In genomic region chr10:44002995-44003524, GRCm38 (mm10) we compare ENCODE assay signal across 8 mouse cellular contexts.
A peak's percentile ranks its signal among the peaks of the same experiment; 100 is the strongest.
DNase-seq lines count a peak whose midpoint lies in the region; ATAC-seq lines count a peak whose summit lies in the region.

No protein-coding gene starts in this region.

- no peak overlapping the region for H3K27ac ChIP-seq in lung, embryonic 15.5 days
- H3K27ac ChIP-seq in embryonic facial prominence, embryonic 14.5 days (replicated peaks; ENCODE audit: low read depth, low read length): no peak overlapping the region
- peak overlapping the region; percentile 77; the same call in 1 of the 2 replicates for H3K27ac ChIP-seq in limb, embryonic 10.5 days
- H3K27ac ChIP-seq in neural tube, embryonic 15.5 days (replicated peaks): no peak overlapping the region

- peaks cover 54% of the 10 kb centered on the region for H3K27me3 ChIP-seq in lung, embryonic 15.5 days
- H3K27me3 ChIP-seq in embryonic facial prominence, embryonic 14.5 days (replicated peaks; ENCODE audit: control insufficient read depth, insufficient read depth, low read length): peaks cover 61% of the 10 kb centered on the region
- peaks cover 90% of the 10 kb centered on the region for H3K27me3 ChIP-seq in limb, embryonic 10.5 days (ENCODE audit: low read depth, poor library complexity, severe bottlenecking)
- H3K27me3 ChIP-seq in neural tube, embryonic 15.5 days (replicated peaks): peaks cover 76% of the 10 kb centered on the region

- peaks cover 33% of the 10 kb centered on the region for H3K4me1 ChIP-seq in lung, embryonic 15.5 days
- H3K4me1 ChIP-seq in embryonic facial prominence, embryonic 14.5 days (ENCODE audit: control insufficient read depth, insufficient read depth, low read length): peaks cover 17% of the 10 kb centered on the region
- peaks cover 35% of the 10 kb centered on the region for H3K4me1 ChIP-seq in limb, embryonic 10.5 days
- peaks cover 25% of the 10 kb centered on the region for H3K4me1 ChIP-seq in neural tube, embryonic 15.5 days

- H3K36me3 ChIP-seq in lung, embryonic 15.5 days: no peaks in the 10 kb centered on the region
- H3K36me3 ChIP-seq in embryonic facial prominence, embryonic 14.5 days (ENCODE audit: control insufficient read depth, insufficient read depth, low read length): no peaks in the 10 kb centered on the region
- H3K36me3 ChIP-seq in limb, embryonic 10.5 days: no peaks in the 10 kb centered on the region
- no peaks in the 10 kb centered on the region for H3K36me3 ChIP-seq in neural tube, embryonic 15.5 days

- ATAC-seq in lung, embryonic 15.5 days (ENCODE audit: borderline replicate concordance, extremely low read depth, low FRiP score, low TSS enrichment): no peak
- ATAC-seq in embryonic facial prominence, embryonic 14.5 days (ENCODE audit: low read depth): no peak
- ATAC-seq in neural tube, embryonic 15.5 days (ENCODE audit: low FRiP score): no peak

- H3K4me3 ChIP-seq in lung, embryonic 15.5 days: peak overlapping the region; percentile 70
- H3K4me3 ChIP-seq in embryonic facial prominence, embryonic 14.5 days (ENCODE audit: low read depth, low read length): peak overlapping the region; percentile 68
- peak overlapping the region; percentile 55 for H3K4me3 ChIP-seq in limb, embryonic 10.5 days
- H3K4me3 ChIP-seq in neural tube, embryonic 15.5 days (replicated peaks): peak overlapping the region; percentile 47

- no peaks in the 10 kb centered on the region for H3K9me3 ChIP-seq in lung, embryonic 15.5 days
- H3K9me3 ChIP-seq in embryonic facial prominence, embryonic 14.5 days (ENCODE audit: control insufficient read depth, low read length): no peaks in the 10 kb centered on the region
- H3K9me3 ChIP-seq in limb, embryonic 10.5 days (replicated peaks): no peaks in the 10 kb centered on the region
- H3K9me3 ChIP-seq in neural tube, embryonic 15.5 days (replicated peaks): no peaks in the 10 kb centered on the region

- intact Hi-C loops in left cerebral cortex, postnatal 14 days (cut with DNase I): no loop called here

- peak overlapping the region; percentile 55 for H3K9ac ChIP-seq in lung, embryonic 15.5 days
- peak overlapping the region; percentile 63 for H3K9ac ChIP-seq in embryonic facial prominence, embryonic 14.5 days (ENCODE audit: low read depth, low read length)
- no peak overlapping the region for H3K9ac ChIP-seq in neural tube, embryonic 15.5 days (replicated peaks)

- WGBS in lung, embryonic 15.5 days: 2% methylated on average over 11 of the region's 11 CpGs
- 2% methylated on average over 11 of the region's 11 CpGs for WGBS in embryonic facial prominence, embryonic 14.5 days
- WGBS in limb, embryonic 10.5 days: 2% methylated on average over 11 of the region's 11 CpGs
- WGBS in neural tube, embryonic 15.5 days: 4% methylated on average over 11 of the region's 11 CpGs

- peak overlapping the region; percentile 84 for H3K4me2 ChIP-seq in lung, embryonic 15.5 days
- peak overlapping the region; percentile 75 for H3K4me2 ChIP-seq in embryonic facial prominence, embryonic 14.5 days (ENCODE audit: low read depth, low read length)
- H3K4me2 ChIP-seq in neural tube, embryonic 15.5 days: peak overlapping the region; percentile 66

- DNase-seq in lung, postnatal 10 days: no peak
- no peak for DNase-seq in embryonic facial prominence, embryonic 14.5 days (ENCODE audit: low spot score)
- DNase-seq in limb, embryonic 10.5 days (ENCODE audit: low spot score): no peak
- DNase-seq in left cerebral cortex, postnatal 14 days (ENCODE audit: low spot score in 2 of 2): no peak
- no peak for DNase-seq in kidney, adult 11 months
- no peak for DNase-seq in urinary bladder, postnatal 4 days (ENCODE audit: low spot score in 2 of 2)
